Mouse (Mus musculus) limb, embryonic 11.5 days (tissue): ENCODE measurements around the gene Nthl1. TPM values are rescaled to one million over a fixed set of nuclear protein-coding genes. Genes with fewer than 3 reads are reported as not detected.
A peak's percentile ranks its signal among the peaks of the same experiment; 100 is the strongest.
"Not testable (repeated sequence)": the region's sequence is repeated elsewhere in the genome, so short reads cannot be mapped to it uniquely, and the experiment has no call there.

ENCODE experiments used
- ATAC-seq: fragments of 200-750 bp; cut with Nextera tagmentation; 2 replicates; pipeline ENCODE4 v1.8.0; 2017; ENCODE audit warnings: low read depth; ENCODE audit not compliant: insufficient number of reproducible peaks, low FRiP score, low TSS enrichment
- DNase-seq: peaks from one replicate; pipeline ENCODE4 v3.0.0-alpha.2; 2015; ENCODE audit warnings: low spot score
- H3K27ac ChIP-seq: fragments of 300-500 bp; sonication (generic); replicated peaks from 2 replicates; pipeline ENCODE4 v1.5.1; 2014; ENCODE audit warnings: low read depth, mild to moderate bottlenecking, low read length
- H3K27me3 ChIP-seq: fragments of 300-500 bp; sonication (generic); 2 replicates; pipeline ENCODE4 v1.6.1; 2014; ENCODE audit warnings: mild to moderate bottlenecking, low read length, mixed read lengths; ENCODE audit not compliant: control insufficient read depth, insufficient read depth
- H3K36me3 ChIP-seq: fragments of 300-500 bp; sonication (generic); 2 replicates; pipeline ENCODE4 v1.6.1; 2014; ENCODE audit warnings: mild to moderate bottlenecking, low read length, moderate library complexity, mixed read lengths; ENCODE audit not compliant: control insufficient read depth, insufficient read depth
- H3K4me1 ChIP-seq: fragments of 300-500 bp; sonication (generic); 2 replicates; pipeline ENCODE4 v1.6.1; 2014; ENCODE audit warnings: low read length, mixed read lengths; ENCODE audit not compliant: control insufficient read depth, insufficient read depth
- H3K4me2 ChIP-seq: fragments of 300-500 bp; sonication (generic); 2 replicates; pipeline ENCODE4 v1.6.1; 2014; ENCODE audit warnings: low read depth, mild to moderate bottlenecking, moderate library complexity; ENCODE audit not compliant: severe bottlenecking
- H3K4me3 ChIP-seq: fragments of 300-500 bp; sonication (generic); 2 replicates; pipeline ENCODE4 v1.5.1; 2014; ENCODE audit warnings: low read depth, low read length
- H3K9ac ChIP-seq: fragments of 300-500 bp; sonication (generic); 2 replicates; pipeline ENCODE4 v1.6.1; 2014; ENCODE audit warnings: mild to moderate bottlenecking, low read length
- H3K9me3 ChIP-seq: fragments of 300-500 bp; sonication (generic); 2 replicates; pipeline ENCODE4 v1.6.1; 2016; ENCODE audit warnings: low read length; ENCODE audit not compliant: control insufficient read depth
- WGBS: fragments of 180-500 bp; shearing (Covaris S2); extraction: QIAGEN DNeasy Blood & Tissue Kit; methylation state at CpG from one replicate; pipeline ENCODE4 v1.1.7; 2014; 5-methylcytosine and 5-hydroxymethylcytosine counted together
- polyA plus RNA-seq: library from polyadenylated mRNA; unstranded; fragments of >200 nt; fragmentation: Nextera tagmentation; extraction: Ambion mirVana; gene quantifications from 2 replicates; pipeline ENCODE4 v1.2.1, GENCODE M21; 2014

The Nthl1 gene
- polyA plus RNA-seq, 1 experiment from 2014 or later, result 19.5 TPM

- DNase-seq (no peak), ATAC-seq (peak; percentile 28; the same call in 1 of the 2 replicates)
These were observed 17.1 kb downstream of the Nthl1 start for GRCm38 (mm10) chr17:24649581-24650069.

GRCm38 (mm10) chr17:24650070-24650616, 17.7 kb downstream of the Nthl1 start, which contains the start of gene Slc9a3r2:
Gene Slc9a3r2, minus strand, starts transcription at chr17:24650327.
- Histone ChIP-seq H3K27me3 (no peaks in the 10 kb centered on the region), H3K4me3 (peak within 1 kb of the TSS; percentile 80), H3K4me1 (peaks cover 15% of the 10 kb centered on the region), H3K4me2 (peak within 1 kb of the TSS; percentile 99), H3K9me3 (no peaks in the 10 kb centered on the region), H3K36me3 (0 out of 2 replicates have a peak, but pooled peaks cover 2% of the 10 kb centered on the region), H3K9ac (peak within 1 kb of the TSS; percentile 89), H3K27ac (peak within 1 kb of the TSS; percentile 56; the same call in 1 of the 2 replicates)
- ATAC-seq (peak; percentile 60), DNase-seq (peak; percentile 77)
- under 1% methylated on average over 41 of the region's 41 CpGs for WGBS

More at GRCm38 (mm10) chr17:24649581-24650069, 17.1 kb downstream of the Nthl1 start:
- no peaks in the 10 kb centered on the region for H3K9me3 ChIP-seq
- H3K27me3 ChIP-seq, result no peaks in the 10 kb centered on the region
- H3K4me1 ChIP-seq, result peaks cover 18% of the 10 kb centered on the region
- under 1% methylated on average over 32 of the region's 35 CpGs for WGBS
- peak overlapping the region; percentile 99 for H3K4me2 ChIP-seq
- peak overlapping the region; percentile 89 for H3K9ac ChIP-seq
- H3K27ac ChIP-seq, result peak overlapping the region; percentile 56; the same call in 1 of the 2 replicates
- H3K36me3 ChIP-seq, result 0 out of 2 replicates have a peak, but pooled peaks cover 2% of the 10 kb centered on the region
- H3K4me3 ChIP-seq, result peak overlapping the region; percentile 80

GRCm38 (mm10) chr17:24650766-24651165, 18.3 kb downstream of the Nthl1 start:
- 78% methylated on average over 4 of the region's 4 CpGs for WGBS
- H3K4me2 ChIP-seq, result peak overlapping the region; percentile 99; the same call in 1 of the 2 replicates
- no peak overlapping the region for H3K4me3 ChIP-seq
- DNase-seq, result no peak
- no peak overlapping the region for H3K9ac ChIP-seq
- H3K27me3 ChIP-seq, result no peaks in the 10 kb centered on the region
- ATAC-seq, result no peak
- no peaks in the 10 kb centered on the region for H3K36me3 ChIP-seq
- H3K9me3 ChIP-seq, result no peaks in the 10 kb centered on the region
- H3K4me1 ChIP-seq, result peaks cover 15% of the 10 kb centered on the region
- no peak overlapping the region for H3K27ac ChIP-seq

GRCm38 (mm10) chr17:24651835-24652234, 19.4 kb downstream of the Nthl1 start:
- H3K27me3 ChIP-seq, result peaks cover under 1% of the 10 kb centered on the region; the same call in 1 of the 2 replicates
- DNase-seq (no peak), ATAC-seq (no peak)
- WGBS, result 71% methylated on average over 3 of the region's 3 CpGs
- H3K9ac ChIP-seq, result no peak overlapping the region
- no peaks in the 10 kb centered on the region for H3K36me3 ChIP-seq
- H3K9me3 ChIP-seq, result no peaks in the 10 kb centered on the region
- H3K4me1 ChIP-seq, result peaks cover 15% of the 10 kb centered on the region
- no peak overlapping the region for H3K4me2 ChIP-seq
- no peak overlapping the region for H3K27ac ChIP-seq
- no peak overlapping the region for H3K4me3 ChIP-seq

GRCm38 (mm10) chr17:24653967-24654710, 21.7 kb downstream of the Nthl1 start:
- peak overlapping the region; percentile 20 for H3K4me3 ChIP-seq
- H3K9me3 ChIP-seq, result no peaks in the 10 kb centered on the region
- ATAC-seq (peak; percentile 41; the same call in 1 of the 2 replicates), DNase-seq (peak; percentile 94)
- no peaks in the 10 kb centered on the region for H3K36me3 ChIP-seq
- WGBS, result 9% methylated on average over 19 of the region's 19 CpGs
- H3K9ac ChIP-seq, result peak overlapping the region; percentile 59
- H3K27me3 ChIP-seq, result peaks cover 24% of the 10 kb centered on the region
- peaks cover 18% of the 10 kb centered on the region for H3K4me1 ChIP-seq
- H3K4me2 ChIP-seq, result peak overlapping the region; percentile 53
- no peak overlapping the region for H3K27ac ChIP-seq

- Histone ChIP-seq H3K4me2 (no peak overlapping the region), H3K4me1 (peaks cover 12% of the 10 kb centered on the region), H3K9ac (no peak overlapping the region), H3K27me3 (peaks cover 30% of the 10 kb centered on the region), H3K4me3 (no peak overlapping the region), H3K36me3 (no peaks in the 10 kb centered on the region), H3K9me3 (no peaks in the 10 kb centered on the region), H3K27ac (no peak overlapping the region)
- DNase-seq (no peak), ATAC-seq (no peak)
- WGBS, result 78% methylated on average over 4 of the region's 4 CpGs
These were observed 22.5 kb downstream of the Nthl1 start for GRCm38 (mm10) chr17:24654969-24655368.

- no peaks in the 10 kb centered on the region for H3K36me3 ChIP-seq
- no peaks in the 10 kb centered on the region for H3K9me3 ChIP-seq
- DNase-seq (peak; percentile 54), ATAC-seq (0 out of 2 replicates have a peak, but pooled peaks have one; percentile 32)
- H3K27ac ChIP-seq, result no peak within 1 kb of the TSS
- 1% methylated on average over 47 of the region's 47 CpGs for WGBS
- H3K4me2 ChIP-seq, result peak within 1 kb of the TSS; percentile 80
- peak within 1 kb of the TSS; percentile 62 for H3K9ac ChIP-seq
- H3K4me1 ChIP-seq, result peaks cover 8% of the 10 kb centered on the region
- H3K27me3 ChIP-seq, result peaks cover 30% of the 10 kb centered on the region
- H3K4me3 ChIP-seq, result peak within 1 kb of the TSS; percentile 44
These were observed 25.7 kb downstream of the Nthl1 start, which contains the start of gene Npw for GRCm38 (mm10) chr17:24658017-24658758. Gene Npw, minus strand, starts transcription at chr17:24658457.

GRCm38 (mm10) chr17:24667011-24667410, 34.5 kb downstream of the Nthl1 start:
- not testable (repeated sequence) for H3K36me3 ChIP-seq, H3K4me2 ChIP-seq, H3K27me3 ChIP-seq, ATAC-seq, H3K9ac ChIP-seq, DNase-seq, H3K4me3 ChIP-seq, H3K9me3 ChIP-seq, H3K27ac ChIP-seq
- 63% methylated on average over 7 of the region's 7 CpGs for WGBS
- H3K4me1 ChIP-seq, result peaks cover 17% of the 10 kb centered on the region
